Mouse (Mus musculus): ENCODE results near the gene Lrg1. TPM values are rescaled to one million over a fixed set of nuclear protein-coding genes. Genes with fewer than 3 reads are reported as not detected.

Lrg1 gene
- total and polyA plus RNA-seq, 3 experiments: not detected

- H3K4me3 ChIP-seq (replicated peaks in 1 of 3; ENCODE audit: low read depth in 2 of 3, low read length in 2 of 3, poor library complexity in 1 of 3): no peak overlapping the region
- H3K9ac ChIP-seq (ENCODE audit: insufficient read depth, low read depth): no peak overlapping the region
- no peaks in the 10 kb centered on the region for H3K27me3 ChIP-seq (replicated peaks)
- peaks cover 2 to 31% of the 10 kb centered on the region in 2 experiments for H3K36me3 ChIP-seq (replicated peaks in 1 of 2; ENCODE audit: control insufficient read depth in 1 of 2, insufficient read depth in 1 of 2, low read length in 1 of 2)
- H3K9me3 ChIP-seq (replicated peaks; ENCODE audit: low read length): no peaks in the 10 kb centered on the region
- TF ChIP-seq NELFE (IDR thresholded peaks at IDR 0.05; ENCODE audit: low read depth, low read length) (no peak), HCFC1 (IDR thresholded peaks at IDR 0.05; ENCODE audit: low read depth, low read length) (no peak), POLR2A (IDR thresholded peaks at IDR 0.05; ENCODE audit: low read depth, low read length) (no peak), JUND (conservative IDR thresholded peaks at IDR 0.05; ENCODE audit: low read depth, low read length) (no peak), POLR2AphosphoS2 (IDR thresholded peaks at IDR 0.05; ENCODE audit: low read depth, low read length) (no peak), USF2 (conservative IDR thresholded peaks at IDR 0.05; ENCODE audit: low read depth, low read length) (no peak), GABPA (IDR thresholded peaks at IDR 0.05; ENCODE audit: insufficient replicate concordance, low read depth, low read length) (no peak), ZC3H11A (IDR thresholded peaks at IDR 0.05; ENCODE audit: low read depth, low read length) (no peak), NRF1 (IDR thresholded peaks at IDR 0.05; ENCODE audit: low read depth, low read length) (no peak), ETS1 (conservative IDR thresholded peaks at IDR 0.05; ENCODE audit: low read depth, low read length) (no peak), TCF12 (IDR thresholded peaks at IDR 0.05; ENCODE audit: low read depth, low read length) (no peak), SIN3A (IDR thresholded peaks at IDR 0.05; ENCODE audit: low read length) (no peak), RCOR1 (conservative IDR thresholded peaks at IDR 0.05; ENCODE audit: low read depth, low read length) (no peak), PAX5 (IDR thresholded peaks at IDR 0.05; ENCODE audit: low read length) (no peak), ELF1 (IDR thresholded peaks at IDR 0.05; ENCODE audit: low read depth, low read length) (no peak), SMC3 (IDR thresholded peaks at IDR 0.05; ENCODE audit: low read depth, low read length) (no peak), RAD21 (IDR thresholded peaks at IDR 0.05; ENCODE audit: low read depth, low read length) (no peak), CHD1 (IDR thresholded peaks at IDR 0.05; ENCODE audit: low read depth, low read length) (no peak)
- in situ Hi-C loops (cut with MboI; ENCODE audit: low pct_ligation_motif_present, low pct_unique_long_range_greater_than_20kb, low sequenced_read_pairs) (no loop called here), dilution Hi-C loops (cut with MboI; ENCODE audit: extremely low pct_ligation_motif_present, extremely low pct_unique_long_range_greater_than_20kb, low sequenced_read_pairs) (no loop called here)
- H3K4me1 ChIP-seq (ENCODE audit: control insufficient read depth in 1 of 2, insufficient read depth in 2 of 2): peaks cover 3 to 26% of the 10 kb centered on the region in 2 experiments; a peak in 2 of 4 replicates
- H3K27ac ChIP-seq (ENCODE audit: insufficient read depth, low read depth): no peak overlapping the region
- no peak overlapping the region for H3K4me2 ChIP-seq (ENCODE audit: insufficient read depth, low read depth, poor library complexity, severe bottlenecking)
- DNase-seq (ENCODE audit: extremely low read depth): no peak
- H3K79me2 ChIP-seq (replicated peaks; ENCODE audit: control insufficient read depth, extremely low read depth, insufficient read depth, poor library complexity, severe bottlenecking): no peaks in the 10 kb centered on the region
Measured at GRCm38 (mm10) chr17:56170636-56171035, 48.8 kb upstream of the Lrg1 start.

- Histone ChIP-seq H3K27ac (ENCODE audit: insufficient read depth, low read depth) (no peak overlapping the region), H3K4me2 (ENCODE audit: insufficient read depth, low read depth, poor library complexity, severe bottlenecking) (no peak overlapping the region), H3K36me3 (replicated peaks in 1 of 2; ENCODE audit: control insufficient read depth in 1 of 2, insufficient read depth in 1 of 2, low read length in 1 of 2) (peaks cover 0 to 24% of the 10 kb centered on the region in 2 experiments), H3K27me3 (replicated peaks) (no peaks in the 10 kb centered on the region), H3K79me2 (replicated peaks; ENCODE audit: control insufficient read depth, extremely low read depth, insufficient read depth, poor library complexity, severe bottlenecking) (no peaks in the 10 kb centered on the region), H3K9me3 (replicated peaks; ENCODE audit: low read length) (no peaks in the 10 kb centered on the region), H3K9ac (ENCODE audit: insufficient read depth, low read depth) (no peak overlapping the region), H3K4me3 (replicated peaks in 1 of 3; ENCODE audit: low read depth in 2 of 3, low read length in 2 of 3, poor library complexity in 1 of 3) (no peak overlapping the region), H3K4me1 (ENCODE audit: control insufficient read depth in 1 of 2, insufficient read depth in 2 of 2) (peaks cover 3 to 26% of the 10 kb centered on the region in 2 experiments; a peak in 2 of 4 replicates)
- dilution Hi-C loops (cut with MboI; ENCODE audit: extremely low pct_ligation_motif_present, extremely low pct_unique_long_range_greater_than_20kb, low sequenced_read_pairs): no loop called here
- in situ Hi-C loops (cut with MboI; ENCODE audit: low pct_ligation_motif_present, low pct_unique_long_range_greater_than_20kb, low sequenced_read_pairs): no loop called here
- peak; percentile 48 for DNase-seq (ENCODE audit: extremely low read depth)
- TF ChIP-seq MEF2A (IDR thresholded peaks at IDR 0.05; ENCODE audit: borderline replicate concordance, low read depth, low read length): no peak
- TF ChIP-seq ELF1 (IDR thresholded peaks at IDR 0.05; ENCODE audit: low read depth, low read length): peak; percentile 63
- peak; percentile 23; the same call in 1 of the 2 replicates for TF ChIP-seq ETS1 (conservative IDR thresholded peaks at IDR 0.05; ENCODE audit: low read depth, low read length)
Measured at GRCm38 (mm10) chr17:56169830-56170229, 48.0 kb upstream of the Lrg1 start.

Measured in CH12.LX (cell line).